Mouse (Mus musculus): ENCODE results near the gene Naxd.
"Not testable (repeated sequence)": the region's sequence is repeated elsewhere in the genome, so short reads cannot be mapped to it uniquely, and the experiment has no call there.

Naxd gene

DNA sequence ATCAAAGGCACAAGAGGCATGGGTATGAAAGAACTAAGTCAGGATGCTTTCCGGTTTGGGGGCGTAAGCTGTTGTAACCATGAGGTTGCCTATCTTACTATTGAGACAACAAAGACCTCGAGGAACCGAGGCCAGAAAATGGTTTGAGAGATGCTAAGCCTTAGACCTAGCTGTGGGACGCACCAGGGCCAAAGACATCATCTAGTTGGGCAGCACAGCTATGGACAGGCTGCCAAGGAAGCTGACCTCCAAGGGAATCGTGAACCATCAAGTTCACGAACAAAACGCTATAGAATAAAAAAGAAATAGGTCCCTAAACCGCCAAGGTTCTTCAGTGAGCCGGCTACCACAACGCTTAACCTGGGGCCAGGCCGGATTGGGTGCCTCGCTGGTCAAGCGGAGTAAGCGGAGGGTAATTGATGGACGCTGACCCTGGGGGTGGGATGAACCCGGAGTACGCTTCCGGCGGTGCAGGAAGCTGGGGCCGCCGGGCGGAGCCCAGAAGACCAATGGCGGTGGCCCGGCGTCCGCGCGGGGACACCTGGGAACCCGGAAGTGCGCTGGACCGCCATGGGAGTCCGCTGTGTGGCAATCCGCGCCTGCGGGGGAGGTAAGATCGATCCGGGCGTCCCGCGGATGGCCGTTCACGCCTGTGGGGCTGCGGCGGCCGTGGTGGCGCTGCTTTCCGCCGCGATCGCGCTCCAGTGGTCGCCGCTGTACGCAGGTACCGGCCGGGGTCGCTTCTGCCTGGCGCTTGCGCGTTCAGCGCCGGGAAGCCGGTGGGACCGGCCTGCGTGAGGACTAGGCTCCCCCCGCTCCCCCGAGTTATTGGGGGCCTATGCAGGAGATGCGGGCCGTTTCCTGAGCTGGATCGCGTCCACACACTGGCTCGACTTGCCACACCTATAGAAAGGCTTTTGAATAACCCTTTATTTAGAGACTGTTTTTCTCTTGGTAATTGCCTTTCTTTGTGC, at the start of gene Naxd:
Gene Naxd, plus strand, starts transcription at position 490 of the 974 bp plus-strand sequence.
- DNase-seq (ENCODE audit: low spot score) = peak; percentile 80

GRCm38 (mm10) chr8:11447910-11448570, 49.3 kb upstream of the Naxd start:
- no peak for DNase-seq (ENCODE audit: low spot score)

GRCm38 (mm10) chr8:11450184-11451113, 46.9 kb upstream of the Naxd start:
- peak; percentile 29 for DNase-seq (ENCODE audit: low spot score)

- DNase-seq (ENCODE audit: low spot score) = no peak
Measured at GRCm38 (mm10) chr8:11452152-11452551, 45.2 kb upstream of the Naxd start.

- DNase-seq (ENCODE audit: low spot score) = no peak
Measured at GRCm38 (mm10) chr8:11452559-11452958, 44.7 kb upstream of the Naxd start.

DNA sequence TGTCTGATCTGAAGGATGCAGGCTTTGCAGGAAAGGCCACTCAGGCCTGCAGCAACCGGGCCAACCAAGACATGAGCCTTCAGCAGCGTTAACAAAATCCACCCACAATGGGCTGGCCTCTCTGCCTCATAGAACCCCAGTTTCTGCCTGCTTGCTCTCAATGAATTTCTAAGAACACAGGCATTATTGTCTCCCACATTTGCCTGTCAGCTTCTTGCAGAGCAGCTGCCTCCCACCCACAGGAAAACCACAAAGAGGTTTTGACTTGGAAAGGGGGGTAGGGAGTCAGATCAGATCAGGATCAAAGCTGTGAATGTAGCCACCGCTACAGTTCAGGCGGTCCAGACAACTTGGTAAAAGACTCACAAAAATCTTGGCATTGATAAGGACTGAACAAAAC, 44.3 kb upstream of the Naxd start:
- no peak for DNase-seq (ENCODE audit: low spot score)

GRCm38 (mm10) chr8:11454228-11454627, 43.1 kb upstream of the Naxd start:
- DNase-seq (ENCODE audit: low spot score) = no peak

- no peak for DNase-seq (ENCODE audit: low spot score)
Measured at GRCm38 (mm10) chr8:11457278-11457677, 40.0 kb upstream of the Naxd start.

- DNase-seq (ENCODE audit: low spot score) = no peak
Measured at GRCm38 (mm10) chr8:11457981-11458836, 39.1 kb upstream of the Naxd start.

GRCm38 (mm10) chr8:11459016-11459415, 38.3 kb upstream of the Naxd start:
- DNase-seq (ENCODE audit: low spot score) = no peak

- DNase-seq (ENCODE audit: low spot score) = no peak
Measured at GRCm38 (mm10) chr8:11460934-11461333, 36.4 kb upstream of the Naxd start.

GRCm38 (mm10) chr8:11461847-11462246, 35.5 kb upstream of the Naxd start:
- no peak for DNase-seq (ENCODE audit: low spot score)

DNA sequence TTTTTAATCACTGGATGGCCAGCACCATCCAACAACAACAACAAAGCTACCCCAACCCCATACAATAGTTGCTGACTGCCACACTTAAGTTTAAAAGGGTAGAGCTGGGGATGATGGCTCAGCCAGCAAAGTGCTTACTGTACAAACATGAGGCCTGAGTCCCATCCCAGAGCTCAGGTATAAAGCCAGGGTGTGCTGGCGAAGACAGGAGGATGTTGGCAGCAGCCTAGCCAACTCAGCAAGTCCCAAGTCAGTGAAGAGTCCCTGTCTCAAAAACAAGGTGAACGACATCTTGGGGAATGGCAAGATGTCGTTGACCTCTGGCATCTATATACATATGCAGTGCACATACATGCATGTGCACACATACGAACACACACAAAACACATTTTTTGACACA, 34.7 kb upstream of the Naxd start:
- DNase-seq (ENCODE audit: low spot score) = no peak

GRCm38 (mm10) chr8:11463541-11463888, 33.8 kb upstream of the Naxd start:
- no peak for DNase-seq (ENCODE audit: low spot score)

- DNase-seq (ENCODE audit: low spot score) = no peak
Measured at GRCm38 (mm10) chr8:11463889-11464706, 33.2 kb upstream of the Naxd start.

- DNase-seq (ENCODE audit: low spot score) = no peak
Measured at GRCm38 (mm10) chr8:11464707-11464964, 32.7 kb upstream of the Naxd start.

- DNase-seq (ENCODE audit: low spot score) = no peak
Measured at GRCm38 (mm10) chr8:11465619-11466018, 31.7 kb upstream of the Naxd start.

DNA sequence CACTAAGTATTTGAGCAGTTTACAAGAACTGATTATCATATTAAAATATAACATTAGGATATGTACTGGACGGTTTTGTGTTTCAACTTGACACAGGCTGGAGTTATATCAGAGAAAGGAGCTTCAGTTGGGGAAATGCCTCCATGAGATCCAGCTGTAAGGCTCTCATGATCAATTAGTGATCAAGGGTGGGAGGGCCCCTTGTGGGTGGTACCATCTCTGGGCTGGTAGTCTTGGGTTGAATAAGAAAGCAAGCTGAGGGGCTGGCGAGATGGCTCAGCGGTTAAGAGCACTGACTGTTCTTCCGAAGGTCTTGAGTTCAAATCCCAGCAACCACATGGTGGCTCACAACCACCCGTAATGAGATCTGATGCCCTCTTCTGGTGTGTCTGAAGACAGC, 30.8 kb upstream of the Naxd start:
- DNase-seq (ENCODE audit: low spot score) = not testable (repeated sequence)

DNA sequence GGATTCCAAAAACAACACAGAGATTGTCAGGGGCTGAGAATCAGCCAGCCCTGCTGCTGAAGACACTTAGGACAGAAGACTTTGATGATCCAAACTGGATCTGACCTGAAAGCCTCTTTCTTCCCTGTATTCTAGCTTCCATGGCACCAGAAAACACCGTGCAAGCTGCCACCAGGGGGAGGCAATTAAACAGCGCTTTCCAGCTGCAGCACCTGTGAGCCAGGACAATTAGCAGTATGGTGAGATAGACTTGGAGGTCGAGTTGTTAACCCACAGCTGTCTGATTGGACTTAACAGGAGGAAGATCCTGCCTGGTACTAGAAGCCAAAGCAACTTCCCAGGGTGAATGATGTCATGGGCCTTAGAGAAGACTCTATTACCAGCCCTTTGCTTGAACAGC, 28.2 kb upstream of the Naxd start:
- DNase-seq (ENCODE audit: low spot score) = peak; percentile 39

DNA sequence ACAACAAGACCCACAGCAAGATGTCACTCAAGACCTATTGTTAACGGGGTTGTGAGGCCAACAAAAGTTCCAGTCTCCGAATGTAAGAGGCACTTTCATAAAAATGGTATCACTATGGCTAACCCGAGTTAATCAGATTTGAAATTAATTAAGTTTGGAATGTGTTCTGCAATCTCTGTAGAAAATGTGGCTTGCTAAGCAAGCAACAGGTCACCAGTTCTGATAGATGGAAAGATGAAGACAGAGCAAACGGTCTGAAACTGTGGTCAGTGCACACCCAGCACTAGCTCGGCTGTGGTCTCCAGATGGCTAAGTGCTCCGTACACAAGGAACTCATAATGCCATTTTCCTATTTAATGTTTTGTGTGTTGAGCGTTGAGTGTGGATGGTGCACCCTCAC, 26.6 kb upstream of the Naxd start:
- no peak for DNase-seq (ENCODE audit: low spot score)

GRCm38 (mm10) chr8:11471309-11471708, 26.0 kb upstream of the Naxd start:
- no peak for DNase-seq (ENCODE audit: low spot score)
